Mouse (Mus musculus): ENCODE results near the gene Krtap31-2.

Krtap31-2 gene
- long read RNA-seq, experiment 1: 0 reads
- long read RNA-seq, experiment 2: 0 reads

DNA sequence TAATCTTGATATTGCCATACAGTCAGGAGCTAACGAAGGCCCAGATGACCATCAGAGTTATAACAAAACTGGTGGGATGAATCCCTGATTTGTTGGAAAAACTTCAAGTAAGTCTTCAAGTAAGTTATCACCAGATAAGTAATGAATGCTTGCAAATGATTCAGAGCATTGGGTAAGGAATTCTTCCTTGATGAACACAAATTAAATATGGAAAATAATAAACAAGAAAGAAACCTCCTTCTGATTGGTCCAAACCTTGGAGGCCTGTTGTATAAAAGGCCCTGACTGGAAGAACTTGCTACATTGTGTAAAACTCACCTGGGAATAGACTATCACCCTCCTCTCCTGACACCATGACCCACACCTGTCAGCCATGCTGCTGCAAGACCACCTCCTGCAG lies at the start of gene Krtap31-2:
Gene Krtap31-2 (plus strand): TSS at position 301 of the 400 bp plus-strand sequence.
- intact Hi-C loops (cut with DNase I): no loop called here

DNA sequence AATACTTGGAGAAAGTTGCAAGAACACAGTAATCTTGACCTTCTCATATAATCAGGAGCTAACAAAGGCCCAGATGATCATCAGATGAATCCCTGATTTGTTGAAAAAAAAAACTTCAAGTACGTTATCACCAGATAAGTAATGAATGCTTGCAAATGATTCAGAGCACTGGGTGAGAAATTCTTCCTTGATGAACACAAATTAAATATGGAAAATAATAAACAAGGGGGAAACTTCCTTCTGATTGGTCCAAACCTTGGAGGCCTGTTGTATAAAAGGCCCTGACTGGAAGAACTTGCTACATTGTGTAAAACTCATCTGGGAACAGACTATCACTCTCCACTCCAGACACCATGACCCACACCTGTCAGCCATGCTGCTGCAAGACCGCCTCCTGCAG lies 28.5 kb upstream of the Krtap31-2 start, which contains the start of gene Krtap31-1:
Gene Krtap31-1 (plus strand): TSS at position 301 of the 400 bp plus-strand sequence.
- intact Hi-C loops (cut with DNase I): no loop called here

DNA sequence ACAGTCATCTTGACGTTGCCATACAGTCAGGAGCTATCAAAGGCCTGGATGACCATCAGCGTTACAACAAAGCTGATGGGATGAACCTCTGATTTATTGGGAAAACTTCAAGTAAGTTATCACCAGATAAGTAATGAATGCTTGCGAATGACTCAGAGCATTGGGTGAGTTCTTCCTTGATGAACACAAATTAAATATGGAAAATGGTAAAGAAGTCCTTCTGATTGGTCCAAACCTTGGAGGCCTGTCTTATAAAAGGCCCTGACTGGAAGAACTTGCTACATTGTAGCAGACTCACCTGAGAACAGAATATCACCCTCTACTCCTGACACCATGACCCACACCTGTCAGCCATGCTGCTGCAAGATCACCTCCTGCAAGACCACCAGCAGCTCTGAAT lies 21.6 kb upstream of the Krtap31-2 start, which contains the start of gene Gm11565:
Gene Gm11565 (plus strand): TSS at position 301 of the 400 bp plus-strand sequence.
- intact Hi-C loops (cut with DNase I): no loop called here

DNA sequence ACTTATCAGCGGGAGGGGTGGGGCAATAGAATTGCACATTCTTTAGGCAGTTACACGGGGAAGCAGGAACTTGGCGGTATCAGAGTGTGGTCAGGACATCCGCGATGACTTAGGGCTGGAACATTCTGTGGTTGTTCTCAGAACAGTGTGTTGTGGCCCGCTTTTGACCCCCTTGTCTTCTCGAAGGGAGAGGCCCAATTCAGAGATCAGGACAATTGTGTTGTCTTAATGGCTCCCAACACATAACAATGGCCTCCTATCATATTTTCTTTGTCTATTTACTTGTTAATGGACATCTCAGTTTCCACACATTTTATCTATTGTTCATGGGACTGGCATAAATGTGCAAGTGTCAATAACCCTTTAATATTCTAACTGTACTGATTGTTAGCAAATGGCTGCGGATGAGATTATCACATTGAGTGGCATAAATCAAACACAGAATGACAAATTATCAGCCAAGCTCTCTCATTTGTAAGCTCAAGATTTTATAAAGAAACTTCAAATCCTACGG lies 1.7 kb downstream of the Krtap31-2 start:
- intact Hi-C loops (cut with DNase I): no loop called here

DNA sequence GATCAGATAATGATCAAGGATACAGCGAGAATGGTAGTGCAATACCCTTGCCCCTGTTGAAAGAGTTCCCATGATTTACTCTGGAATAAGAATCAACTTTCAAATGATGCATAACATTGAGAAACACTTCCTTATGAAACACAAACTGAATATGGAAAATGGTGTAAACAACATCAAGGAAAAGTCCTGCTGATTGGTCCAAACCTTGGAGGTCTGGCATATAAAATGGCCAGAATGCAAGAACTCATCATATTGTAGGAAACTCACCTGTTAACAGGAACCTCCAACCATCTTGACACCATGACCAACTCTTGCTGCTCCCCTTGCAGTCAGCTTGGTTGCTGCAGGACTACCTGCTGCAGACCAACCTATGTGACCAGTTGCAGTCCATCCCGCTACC lies 12.1 kb downstream of the Krtap31-2 start, which contains the start of gene Krtap9-5:
Gene Krtap9-5 (plus strand): TSS at position 301 of the 400 bp plus-strand sequence.
- intact Hi-C loops (cut with DNase I): no loop called here

DNA sequence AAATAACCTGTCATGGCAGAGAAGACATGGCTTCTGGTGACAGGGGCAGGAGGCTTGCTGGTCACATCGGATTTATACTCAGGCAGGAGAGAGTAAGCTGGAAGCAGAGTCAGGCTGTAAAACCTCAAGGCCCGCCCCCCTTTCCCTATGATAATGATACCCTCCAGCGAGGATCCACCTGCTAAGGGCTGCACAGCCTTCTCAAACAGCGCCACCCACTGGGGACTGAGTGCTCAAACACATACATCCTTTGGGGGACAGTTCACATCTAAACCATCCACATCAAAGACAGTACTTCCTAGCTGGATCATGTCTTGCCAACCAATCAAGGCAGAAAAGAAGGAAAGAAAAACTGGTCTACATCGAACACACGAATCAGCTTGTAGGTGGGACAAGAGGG lies 28.1 kb downstream of the Krtap31-2 start:
- intact Hi-C loops (cut with DNase I): no loop called here

DNA sequence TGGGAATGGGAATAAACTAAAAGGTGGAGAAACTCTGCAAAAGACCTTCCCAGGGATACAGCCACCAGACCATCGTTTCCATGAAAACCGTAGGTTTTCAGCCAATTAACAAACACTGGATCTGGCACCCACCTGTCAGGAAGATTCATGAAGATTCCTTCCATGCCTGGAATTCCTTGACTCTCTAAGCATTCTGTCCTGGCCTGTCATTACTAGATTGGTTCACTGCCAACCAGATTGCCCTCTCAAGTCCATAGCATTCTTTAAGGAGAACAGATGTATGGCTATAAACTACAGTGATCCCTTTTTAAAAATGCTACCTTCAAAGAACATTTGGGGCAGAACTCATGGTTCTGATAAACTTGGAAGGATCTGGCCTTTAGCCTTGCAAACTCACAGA lies 29.9 kb downstream of the Krtap31-2 start:
- intact Hi-C loops (cut with DNase I): no loop called here

DNA sequence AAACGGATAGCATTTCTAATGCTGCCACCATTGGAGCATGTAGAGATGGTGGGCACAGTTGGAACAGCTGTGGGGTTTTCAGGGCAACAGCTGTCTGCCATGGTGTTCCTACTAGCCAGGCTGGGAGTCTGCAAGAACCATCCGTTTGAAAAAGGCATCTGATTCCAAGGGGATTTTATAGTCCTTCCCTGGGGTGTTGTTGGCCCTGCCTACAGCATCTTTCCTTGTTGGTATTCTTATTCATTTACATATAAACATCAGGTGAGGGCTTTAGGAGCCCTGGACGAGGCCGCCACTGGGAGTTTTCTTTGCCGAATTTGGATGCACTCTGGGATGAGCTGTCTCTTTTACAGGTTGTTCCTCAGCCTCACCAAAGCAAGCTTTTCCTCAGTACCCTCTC lies 42.9 kb downstream of the Krtap31-2 start, which contains the start of gene Krtap29-1:
Gene Krtap29-1 (minus strand): TSS at position 101 of the 400 bp plus-strand sequence.
- intact Hi-C loops (cut with DNase I): no loop called here

DNA sequence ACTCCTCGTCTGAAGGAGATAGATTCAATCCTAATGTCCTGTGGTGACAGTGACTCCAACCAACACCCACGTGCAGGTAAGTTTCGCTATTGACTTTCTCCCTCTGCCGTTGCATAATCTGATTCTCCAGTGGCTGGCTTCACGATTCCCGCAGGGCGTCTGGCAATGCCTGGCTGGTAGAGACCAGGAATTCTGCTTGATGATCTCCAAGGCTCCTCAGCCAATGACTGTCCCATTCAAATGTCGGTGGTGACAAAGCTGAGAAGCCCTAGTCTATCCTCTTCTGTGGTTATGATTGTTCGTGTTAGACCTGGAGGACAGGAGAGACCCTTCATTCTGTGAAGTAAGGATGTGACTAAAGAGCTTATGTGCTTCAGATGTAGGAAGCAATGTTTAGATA lies 46.6 kb downstream of the Krtap31-2 start:
- intact Hi-C loops (cut with DNase I): no loop called here

DNA sequence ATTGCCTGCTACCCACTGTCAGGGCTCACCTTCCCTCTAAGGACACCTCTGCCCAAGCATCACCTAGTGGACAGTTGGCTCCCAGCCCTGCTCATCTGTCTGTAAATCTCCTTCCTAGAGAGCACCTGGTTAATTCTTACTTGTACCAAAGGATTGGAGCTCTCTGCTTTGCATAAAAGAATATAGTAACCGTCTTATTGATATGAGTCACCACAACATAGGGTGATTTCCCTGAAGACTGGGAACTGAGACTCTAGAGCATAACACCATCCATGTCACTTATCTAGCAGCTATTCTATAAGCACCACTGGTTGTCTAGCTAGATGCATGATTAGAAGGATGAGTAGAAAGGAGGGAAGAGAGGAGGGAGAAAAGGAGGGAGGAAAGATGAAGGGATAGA lies 47.4 kb downstream of the Krtap31-2 start:
- intact Hi-C loops (cut with DNase I): no loop called here

DNA sequence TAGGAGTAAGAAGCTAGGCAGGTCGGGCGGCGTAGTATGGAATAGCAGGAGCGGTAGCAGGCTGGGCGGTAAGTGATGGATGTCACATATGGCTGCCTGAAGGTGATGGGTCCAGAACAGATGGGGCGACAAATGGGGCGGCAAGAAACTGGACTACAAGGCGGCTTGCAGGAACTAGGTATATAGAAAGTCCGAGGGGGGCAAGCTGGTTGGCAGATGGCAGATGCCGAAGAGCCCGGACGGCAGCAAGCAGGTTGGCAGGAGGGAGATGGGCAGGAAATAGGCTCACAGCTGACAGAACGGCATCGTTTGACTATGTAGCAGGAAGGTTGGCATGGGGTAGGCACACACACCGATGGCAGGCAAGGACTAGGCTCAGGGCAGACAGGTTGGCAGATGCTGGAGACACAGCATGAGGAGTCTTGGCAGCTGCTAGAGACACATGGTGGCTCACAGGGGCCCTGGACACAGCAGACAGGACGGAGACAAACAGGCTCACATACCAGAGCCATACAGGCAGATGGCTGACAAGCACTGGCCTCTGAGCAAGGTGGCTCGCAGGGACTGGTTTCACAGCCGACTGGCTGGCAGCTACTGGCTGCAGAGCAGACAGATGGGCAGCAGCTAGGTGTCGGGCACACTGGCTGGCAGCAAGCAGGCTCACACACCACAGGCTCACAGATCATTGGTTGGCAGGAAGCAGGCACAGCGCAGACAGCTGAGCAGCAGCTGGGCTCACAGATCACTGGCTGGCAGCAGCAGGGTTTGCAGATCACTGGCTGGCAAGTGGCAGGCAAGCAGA lies 49.4 kb downstream of the Krtap31-2 start:
- intact Hi-C loops (cut with DNase I): no loop called here

DNA sequence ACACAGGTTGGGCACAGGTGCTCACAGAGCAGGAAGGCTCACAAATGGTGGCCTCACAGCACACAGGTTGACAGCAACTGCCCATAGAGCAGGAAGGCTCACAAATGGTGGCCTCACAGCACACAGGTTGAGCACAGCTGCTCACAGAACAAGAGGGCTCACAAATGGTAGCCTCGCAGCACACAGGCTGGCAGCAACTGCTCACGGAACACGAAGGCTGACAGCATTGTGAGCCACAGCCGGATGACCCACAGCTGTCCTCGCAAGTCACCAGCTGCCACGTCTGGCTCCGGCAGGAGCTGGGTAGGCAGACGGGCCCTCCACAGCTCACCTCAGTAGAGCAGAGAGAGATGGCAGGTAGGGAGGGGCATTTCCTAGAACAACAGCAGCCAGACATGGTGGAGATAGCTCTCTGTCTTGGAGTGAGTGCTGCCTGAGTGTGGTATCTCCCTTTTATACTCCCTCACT lies 50.1 kb downstream of the Krtap31-2 start, which contains the start of gene Krtap16-1:
Gene Krtap16-1 (minus strand): TSS at position 418 of the 468 bp plus-strand sequence.
- intact Hi-C loops (cut with DNase I): no loop called here

All from adrenal gland (tissue).